Mouse (Mus musculus): ENCODE data around the gene Klf2. TPM values are rescaled to one million over a fixed set of nuclear protein-coding genes. Genes with fewer than 3 reads are reported as not detected.

Gene Klf2
- polyA plus RNA-seq, 1 experiment from 2014 or later = 6.4 TPM

GRCm38 (mm10) chr8:72333429-72334143 lies 14.8 kb downstream of the Klf2 start:
- WGBS = 46% methylated on average over 3 of the region's 3 CpGs

GRCm38 (mm10) chr8:72334144-72334641 lies 15.4 kb downstream of the Klf2 start:
- no peak overlapping the region for H3K4me2 ChIP-seq (replicated peaks; ENCODE audit: low read depth, low read length)
- 79% methylated on average over 4 of the region's 4 CpGs for WGBS

More at GRCm38 (mm10) chr8:72333429-72334143, 14.8 kb downstream of the Klf2 start:
- Histone ChIP-seq H3K4me1 (ENCODE audit: control insufficient read depth, insufficient read depth, low read length) (no peaks in the 10 kb centered on the region), H3K9ac (replicated peaks; ENCODE audit: low read depth, low read length) (no peak overlapping the region), H3K36me3 (ENCODE audit: control insufficient read depth, insufficient read depth, low read length) (peaks cover 22% of the 10 kb centered on the region; the same call in 1 of the 2 replicates), H3K4me3 (ENCODE audit: low read depth, low read length) (no peak overlapping the region), H3K27ac (ENCODE audit: low read length) (no peak overlapping the region), H3K9me3 (ENCODE audit: control insufficient read depth, low read depth, low read length) (no peaks in the 10 kb centered on the region), H3K4me2 (replicated peaks; ENCODE audit: low read depth, low read length) (no peak overlapping the region), H3K27me3 (ENCODE audit: control insufficient read depth, insufficient read depth, low read length) (no peaks in the 10 kb centered on the region)
- no peak for ATAC-seq (ENCODE audit: insufficient number of reproducible peaks, insufficient read depth, low FRiP score, low read depth)

GRCm38 (mm10) chr8:72336273-72336672 lies 17.4 kb downstream of the Klf2 start:
- H3K9ac ChIP-seq (replicated peaks; ENCODE audit: low read depth, low read length) = no peak overlapping the region
- ATAC-seq (ENCODE audit: insufficient number of reproducible peaks, insufficient read depth, low FRiP score, low read depth) = no peak
- no peaks in the 10 kb centered on the region for H3K27me3 ChIP-seq (ENCODE audit: control insufficient read depth, insufficient read depth, low read length)
- WGBS = 64% methylated on average over 2 of the region's 2 CpGs
- no peak overlapping the region for H3K4me3 ChIP-seq (ENCODE audit: low read depth, low read length)
- no peaks in the 10 kb centered on the region for H3K4me1 ChIP-seq (ENCODE audit: control insufficient read depth, insufficient read depth, low read length)
- no peak overlapping the region for H3K27ac ChIP-seq (ENCODE audit: low read length)
- peaks cover 39% of the 10 kb centered on the region for H3K36me3 ChIP-seq (ENCODE audit: control insufficient read depth, insufficient read depth, low read length)
- no peaks in the 10 kb centered on the region for H3K9me3 ChIP-seq (ENCODE audit: control insufficient read depth, low read depth, low read length)
- H3K4me2 ChIP-seq (replicated peaks; ENCODE audit: low read depth, low read length) = no peak overlapping the region

More at GRCm38 (mm10) chr8:72334144-72334641, 15.4 kb downstream of the Klf2 start:
- no peak for ATAC-seq (ENCODE audit: insufficient number of reproducible peaks, insufficient read depth, low FRiP score, low read depth)
- peaks cover 23% of the 10 kb centered on the region; the same call in 1 of the 2 replicates for H3K36me3 ChIP-seq (ENCODE audit: control insufficient read depth, insufficient read depth, low read length)
- no peaks in the 10 kb centered on the region for H3K9me3 ChIP-seq (ENCODE audit: control insufficient read depth, low read depth, low read length)
- no peak overlapping the region for H3K4me3 ChIP-seq (ENCODE audit: low read depth, low read length)
- H3K4me1 ChIP-seq (ENCODE audit: control insufficient read depth, insufficient read depth, low read length) = no peaks in the 10 kb centered on the region
- H3K9ac ChIP-seq (replicated peaks; ENCODE audit: low read depth, low read length) = no peak overlapping the region
- H3K27ac ChIP-seq (ENCODE audit: low read length) = no peak overlapping the region
- H3K27me3 ChIP-seq (ENCODE audit: control insufficient read depth, insufficient read depth, low read length) = no peaks in the 10 kb centered on the region

- Histone ChIP-seq H3K4me2 (replicated peaks; ENCODE audit: low read depth, low read length) (no peak overlapping the region), H3K4me3 (ENCODE audit: low read depth, low read length) (no peak overlapping the region), H3K27ac (ENCODE audit: low read length) (no peak overlapping the region), H3K9me3 (ENCODE audit: control insufficient read depth, low read depth, low read length) (no peaks in the 10 kb centered on the region), H3K4me1 (ENCODE audit: control insufficient read depth, insufficient read depth, low read length) (no peaks in the 10 kb centered on the region), H3K9ac (replicated peaks; ENCODE audit: low read depth, low read length) (no peak overlapping the region), H3K36me3 (ENCODE audit: control insufficient read depth, insufficient read depth, low read length) (peaks cover 39% of the 10 kb centered on the region), H3K27me3 (ENCODE audit: control insufficient read depth, insufficient read depth, low read length) (no peaks in the 10 kb centered on the region)
- ATAC-seq (ENCODE audit: insufficient number of reproducible peaks, insufficient read depth, low FRiP score, low read depth) = no peak
Measured at GRCm38 (mm10) chr8:72337034-72337433, 18.2 kb downstream of the Klf2 start.

- no peak overlapping the region for H3K9ac ChIP-seq (replicated peaks; ENCODE audit: low read depth, low read length)
- H3K36me3 ChIP-seq (ENCODE audit: control insufficient read depth, insufficient read depth, low read length) = peaks cover 33% of the 10 kb centered on the region
Measured at GRCm38 (mm10) chr8:72342556-72343300, 23.9 kb downstream of the Klf2 start.

DNA sequence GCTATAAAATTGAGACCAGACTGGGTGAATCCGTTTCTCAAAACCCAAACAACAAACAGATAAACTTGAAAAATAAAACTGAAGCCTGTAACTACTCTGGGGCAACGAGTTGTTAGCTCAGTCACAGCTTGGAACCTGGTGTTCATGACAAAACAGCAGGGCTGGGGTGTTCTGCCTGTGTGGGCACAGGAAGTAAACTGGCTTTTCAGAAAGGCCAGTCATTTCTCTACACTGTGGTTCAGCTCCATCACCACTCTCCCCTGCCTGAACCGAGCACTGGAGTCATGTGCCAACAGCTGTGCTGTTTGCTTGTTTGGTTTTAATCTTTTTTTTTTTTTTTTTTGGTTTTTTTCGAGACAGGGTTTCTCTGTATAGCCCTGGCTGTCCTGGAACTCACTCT lies 24.9 kb downstream of the Klf2 start:
- Histone ChIP-seq H3K27me3 (ENCODE audit: control insufficient read depth, insufficient read depth, low read length) (no peaks in the 10 kb centered on the region), H3K9me3 (ENCODE audit: control insufficient read depth, low read depth, low read length) (no peaks in the 10 kb centered on the region), H3K36me3 (ENCODE audit: control insufficient read depth, insufficient read depth, low read length) (peaks cover 28% of the 10 kb centered on the region), H3K27ac (ENCODE audit: low read length) (no peak overlapping the region), H3K4me3 (ENCODE audit: low read depth, low read length) (no peak overlapping the region), H3K4me2 (replicated peaks; ENCODE audit: low read depth, low read length) (no peak overlapping the region), H3K4me1 (ENCODE audit: control insufficient read depth, insufficient read depth, low read length) (no peaks in the 10 kb centered on the region), H3K9ac (replicated peaks; ENCODE audit: low read depth, low read length) (no peak overlapping the region)
- ATAC-seq (ENCODE audit: insufficient number of reproducible peaks, insufficient read depth, low FRiP score, low read depth) = no peak
- WGBS = 77% methylated on average over 4 of the region's 4 CpGs

More at GRCm38 (mm10) chr8:72342556-72343300, 23.9 kb downstream of the Klf2 start:
- Histone ChIP-seq H3K27ac (ENCODE audit: low read length) (no peak overlapping the region), H3K4me3 (ENCODE audit: low read depth, low read length) (no peak overlapping the region), H3K9me3 (ENCODE audit: control insufficient read depth, low read depth, low read length) (no peaks in the 10 kb centered on the region), H3K4me2 (replicated peaks; ENCODE audit: low read depth, low read length) (no peak overlapping the region), H3K27me3 (ENCODE audit: control insufficient read depth, insufficient read depth, low read length) (no peaks in the 10 kb centered on the region), H3K4me1 (ENCODE audit: control insufficient read depth, insufficient read depth, low read length) (no peaks in the 10 kb centered on the region)
- ATAC-seq (ENCODE audit: insufficient number of reproducible peaks, insufficient read depth, low FRiP score, low read depth) = no peak
- WGBS = 91% methylated on average over 5 of the region's 5 CpGs

GRCm38 (mm10) chr8:72347553-72347952 lies 28.7 kb downstream of the Klf2 start:
- no peaks in the 10 kb centered on the region for H3K27me3 ChIP-seq (ENCODE audit: control insufficient read depth, insufficient read depth, low read length)
- no peak overlapping the region for H3K4me3 ChIP-seq (ENCODE audit: low read depth, low read length)
- no peaks in the 10 kb centered on the region for H3K9me3 ChIP-seq (ENCODE audit: control insufficient read depth, low read depth, low read length)
- H3K27ac ChIP-seq (ENCODE audit: low read length) = no peak overlapping the region
- no peak overlapping the region for H3K4me2 ChIP-seq (replicated peaks; ENCODE audit: low read depth, low read length)
- H3K9ac ChIP-seq (replicated peaks; ENCODE audit: low read depth, low read length) = no peak overlapping the region
- ATAC-seq (ENCODE audit: insufficient number of reproducible peaks, insufficient read depth, low FRiP score, low read depth) = no peak
- no peaks in the 10 kb centered on the region for H3K4me1 ChIP-seq (ENCODE audit: control insufficient read depth, insufficient read depth, low read length)
- WGBS = 88% methylated on average over 1 of the region's 1 CpGs
- peaks cover 12% of the 10 kb centered on the region; the same call in 1 of the 2 replicates for H3K36me3 ChIP-seq (ENCODE audit: control insufficient read depth, insufficient read depth, low read length)

- 93% methylated on average over 2 of the region's 2 CpGs for WGBS
- Histone ChIP-seq H3K4me1 (ENCODE audit: control insufficient read depth, insufficient read depth, low read length) (no peaks in the 10 kb centered on the region), H3K27ac (ENCODE audit: low read length) (no peak overlapping the region), H3K36me3 (ENCODE audit: control insufficient read depth, insufficient read depth, low read length) (peaks cover 9% of the 10 kb centered on the region), H3K4me2 (replicated peaks; ENCODE audit: low read depth, low read length) (no peak overlapping the region), H3K27me3 (ENCODE audit: control insufficient read depth, insufficient read depth, low read length) (no peaks in the 10 kb centered on the region), H3K4me3 (ENCODE audit: low read depth, low read length) (no peak overlapping the region), H3K9ac (replicated peaks; ENCODE audit: low read depth, low read length) (no peak overlapping the region), H3K9me3 (ENCODE audit: control insufficient read depth, low read depth, low read length) (no peaks in the 10 kb centered on the region)
- ATAC-seq (ENCODE audit: insufficient number of reproducible peaks, insufficient read depth, low FRiP score, low read depth) = no peak
Measured at GRCm38 (mm10) chr8:72348114-72348513, 29.3 kb downstream of the Klf2 start.
